Mouse (Mus musculus): ENCODE data around the gene Pcca.

GRCm38 (mm10) chr14:122651681-122652080, 117.6 kb downstream of the Pcca start:
- no peak for TF ChIP-seq POLR2A (IDR thresholded peaks at IDR 0.05; ENCODE audit: control insufficient read depth, extremely low read depth, insufficient read depth, low read length, poor library complexity)
- TF ChIP-seq CTCF (IDR thresholded peaks at IDR 0.05; ENCODE audit: borderline replicate concordance, control insufficient read depth, extremely low read depth, insufficient read depth, low read length, poor library complexity): no peak

All from thymus, adult 2 months (tissue).